Mouse (Mus musculus) stomach, embryonic 14.5 days (tissue): ENCODE results near the gene Snapc3. TPM values are rescaled to one million over a fixed set of nuclear protein-coding genes. Genes with fewer than 3 reads are reported as not detected.
"Not testable (repeated sequence)": the region's sequence is repeated elsewhere in the genome, so short reads cannot be mapped to it uniquely, and the experiment has no call there.

Experiments used
- ATAC-seq: fragments of 200-750 bp; cut with Nextera tagmentation; 2 replicates; pipeline ENCODE4 v1.8.0; 2017; ENCODE audit warnings: low read depth, moderate TSS enrichment; ENCODE audit not compliant: insufficient number of reproducible peaks, insufficient read depth, low FRiP score
- H3K27ac ChIP-seq: fragments of 300-500 bp; sonication (generic); 2 replicates; pipeline ENCODE4 v1.5.1; 2014; ENCODE audit warnings: mild to moderate bottlenecking, low read length, moderate library complexity, mixed read lengths
- H3K27me3 ChIP-seq: fragments of 300-500 bp; sonication (generic); 2 replicates; pipeline ENCODE4 v1.6.1; 2014; ENCODE audit warnings: low read length, control low read depth, mixed read lengths; ENCODE audit not compliant: control insufficient read depth, insufficient read depth
- H3K36me3 ChIP-seq: fragments of 300-500 bp; sonication (generic); 2 replicates; pipeline ENCODE4 v1.6.1; 2014; ENCODE audit warnings: mild to moderate bottlenecking, control low read depth, low read length, moderate library complexity, mixed read lengths; ENCODE audit not compliant: control insufficient read depth, insufficient read depth
- H3K4me1 ChIP-seq: fragments of 300-500 bp; sonication (generic); 2 replicates; pipeline ENCODE4 v1.6.1; 2014; ENCODE audit warnings: low read length, control low read depth, mixed read lengths; ENCODE audit not compliant: control insufficient read depth, insufficient read depth
- H3K4me2 ChIP-seq: fragments of 300-500 bp; sonication (generic); replicated peaks from 2 replicates; pipeline ENCODE4 v1.6.1; 2014; ENCODE audit warnings: low read depth, low read length, control low read depth
- H3K4me3 ChIP-seq: fragments of 300-500 bp; sonication (generic); 2 replicates; pipeline ENCODE4 v1.5.1; 2014; ENCODE audit warnings: low read depth, low read length, control low read depth
- H3K9ac ChIP-seq: fragments of 300-500 bp; sonication (generic); replicated peaks from 2 replicates; pipeline ENCODE4 v1.6.1; 2014; ENCODE audit warnings: low read depth, mild to moderate bottlenecking, control low read depth, low read length, moderate library complexity, mixed read lengths
- H3K9me3 ChIP-seq: fragments of 300-500 bp; sonication (generic); 2 replicates; pipeline ENCODE4 v1.6.1; 2016; ENCODE audit warnings: low read depth, low read length, control low read depth; ENCODE audit not compliant: control insufficient read depth
- WGBS: fragments of 180-500 bp; shearing (Covaris S2); extraction: QIAGEN DNeasy Blood & Tissue Kit; methylation state at CpG from one replicate; pipeline ENCODE4 v1.1.7; 2014; 5-methylcytosine and 5-hydroxymethylcytosine counted together
- polyA plus RNA-seq: library from polyadenylated mRNA; unstranded; fragments of >200 nt; fragmentation: Nextera tagmentation; extraction: Ambion mirVana; gene quantifications from 2 replicates; pipeline ENCODE4 v1.2.1, GENCODE M21; 2014

The Snapc3 gene
- polyA plus RNA-seq, 1 experiment from 2014 or later: 48.8 TPM

GRCm38 (mm10) chr4:83512644-83513043, 95.1 kb downstream of the Snapc3 start:
- H3K27ac ChIP-seq: no peak overlapping the region
- no peaks in the 10 kb centered on the region for H3K9me3 ChIP-seq
- H3K9ac ChIP-seq: no peak overlapping the region
- no peaks in the 10 kb centered on the region for H3K4me1 ChIP-seq
- no peak overlapping the region for H3K4me2 ChIP-seq
- no peak for ATAC-seq
- H3K27me3 ChIP-seq: no peaks in the 10 kb centered on the region
- no peak overlapping the region for H3K4me3 ChIP-seq
- no peaks in the 10 kb centered on the region for H3K36me3 ChIP-seq
- WGBS: 50% methylated on average over 2 of the region's 2 CpGs

GRCm38 (mm10) chr4:83514183-83514582, 96.7 kb downstream of the Snapc3 start:
- WGBS: 89% methylated on average over 1 of the region's 1 CpGs
- Histone ChIP-seq H3K4me1 (no peaks in the 10 kb centered on the region), H3K27ac (no peak overlapping the region), H3K9me3 (no peaks in the 10 kb centered on the region), H3K36me3 (no peaks in the 10 kb centered on the region), H3K9ac (no peak overlapping the region), H3K27me3 (no peaks in the 10 kb centered on the region), H3K4me3 (no peak overlapping the region), H3K4me2 (no peak overlapping the region)
- ATAC-seq: no peak

GRCm38 (mm10) chr4:83514976-83515669, 97.6 kb downstream of the Snapc3 start:
- Histone ChIP-seq H3K27me3 (no peaks in the 10 kb centered on the region), H3K36me3 (no peaks in the 10 kb centered on the region), H3K4me3 (no peak overlapping the region), H3K4me2 (no peak overlapping the region), H3K9me3 (no peaks in the 10 kb centered on the region), H3K4me1 (no peaks in the 10 kb centered on the region), H3K27ac (no peak overlapping the region), H3K9ac (no peak overlapping the region)
- no peak for ATAC-seq
- 90% methylated on average over 10 of the region's 10 CpGs for WGBS

GRCm38 (mm10) chr4:83516144-83516543, 98.6 kb downstream of the Snapc3 start:
- not testable (repeated sequence) for H3K36me3 ChIP-seq, H3K9ac ChIP-seq, ATAC-seq, H3K27ac ChIP-seq, H3K9me3 ChIP-seq, H3K4me2 ChIP-seq, H3K4me3 ChIP-seq, H3K27me3 ChIP-seq, H3K4me1 ChIP-seq
- WGBS: 89% methylated on average over 5 of the region's 6 CpGs

Other genes starting within 250 kb of the Snapc3 start
- gene Ttc39b, start 93.5 kb upstream of the Snapc3 start, polyA plus RNA-seq: 3.1 and 3.3 TPM in 2 replicates
- gene Psip1, start 68.7 kb downstream of the Snapc3 start, polyA plus RNA-seq: 137 and 148 TPM in 2 replicates
- 5.2 and 6.5 TPM in 2 replicates for gene Ccdc171, start 107.8 kb downstream of the Snapc3 start, polyA plus RNA-seq